Mouse (Mus musculus) hindbrain, embryonic 15.5 days (tissue): ENCODE results near the gene Ifne. TPM values are rescaled to one million over a fixed set of nuclear protein-coding genes. Genes with fewer than 3 reads are reported as not detected.

ENCODE experiments used
- ATAC-seq: fragments of 200-750 bp; cut with Nextera tagmentation; 2 replicates; pipeline ENCODE4 v1.8.0; 2017; ENCODE audit warnings: low read depth, moderate number of reproducible peaks, moderate TSS enrichment; ENCODE audit not compliant: low FRiP score
- H3K27ac ChIP-seq: fragments of 300-500 bp; sonication (generic); replicated peaks from 2 replicates; pipeline ENCODE4 v1.5.1; 2015; ENCODE audit warnings: mild to moderate bottlenecking, inconsistent platforms
- H3K27me3 ChIP-seq: fragments of 300-500 bp; sonication (generic); 2 replicates; pipeline ENCODE4 v1.6.1; 2015; ENCODE audit warnings: control low read depth, inconsistent platforms
- H3K36me3 ChIP-seq: fragments of 300-500 bp; sonication (generic); 2 replicates; pipeline ENCODE4 v1.6.1; 2015; ENCODE audit warnings: control low read depth, inconsistent platforms
- H3K4me1 ChIP-seq: fragments of 300-500 bp; sonication (generic); replicated peaks from 2 replicates; pipeline ENCODE4 v1.6.1; 2015; ENCODE audit warnings: control low read depth, inconsistent platforms
- H3K4me2 ChIP-seq: fragments of 300-500 bp; sonication (generic); 2 replicates; pipeline ENCODE4 v1.6.1; 2015; ENCODE audit warnings: moderate library complexity, mild to moderate bottlenecking, inconsistent platforms
- H3K4me3 ChIP-seq: fragments of 300-500 bp; sonication (generic); 2 replicates; pipeline ENCODE4 v1.5.1; 2015; ENCODE audit warnings: mild to moderate bottlenecking, inconsistent platforms
- H3K9ac ChIP-seq: fragments of 300-500 bp; sonication (generic); 2 replicates; pipeline ENCODE4 v1.6.1; 2015; ENCODE audit warnings: inconsistent platforms
- H3K9me3 ChIP-seq: fragments of 300-500 bp; sonication (generic); 2 replicates; pipeline ENCODE4 v1.6.1; 2016; ENCODE audit warnings: control low read depth, inconsistent platforms
- WGBS: fragments of 180-500 bp; shearing (Covaris S2); methylation state at CpG from one replicate; pipeline ENCODE4 v1.1.7; 2015; 5-methylcytosine and 5-hydroxymethylcytosine counted together
- polyA plus RNA-seq: library from polyadenylated mRNA; unstranded; fragments of >200 nt; fragmentation: Nextera tagmentation; extraction: Ambion mirVana; gene quantifications from 2 replicates; pipeline ENCODE4 v1.2.1, GENCODE M21; 2015

The Ifne gene
- polyA plus RNA-seq, result not detected in 2 replicates

DNA sequence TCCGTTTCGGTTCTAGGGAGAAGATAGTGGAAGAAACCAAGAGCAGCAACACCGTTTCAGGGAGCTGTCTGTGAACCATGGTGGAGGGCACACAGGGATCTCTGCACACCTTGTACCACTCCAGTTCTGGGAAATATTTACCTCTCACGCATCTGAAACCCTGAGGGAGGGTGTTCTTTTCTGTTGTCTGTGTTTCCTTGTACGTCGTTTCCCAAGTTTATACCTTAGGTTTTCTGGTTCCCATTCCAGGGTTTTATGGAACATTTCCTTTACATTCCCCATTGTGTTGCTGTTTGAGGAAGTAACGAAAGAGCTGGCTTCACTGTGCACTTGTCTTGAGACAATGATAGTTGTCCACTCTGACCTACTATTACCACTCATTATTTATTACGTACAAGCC, at the start of gene Ifne:
Ifne (minus strand) TSS at position 101 of the 400 bp plus-strand sequence.
- H3K9ac ChIP-seq, result no peak within 1 kb of the TSS
- no peak within 1 kb of the TSS for H3K27ac ChIP-seq
- H3K27me3 ChIP-seq, result no peaks in the 10 kb centered on the region
- no peaks in the 10 kb centered on the region for H3K4me1 ChIP-seq
- H3K4me2 ChIP-seq, result no peak within 1 kb of the TSS
- H3K4me3 ChIP-seq, result no peak within 1 kb of the TSS
- WGBS, result 87% methylated on average over 8 of the region's 8 CpGs
- no peaks in the 10 kb centered on the region for H3K36me3 ChIP-seq
- ATAC-seq, result no peak
- H3K9me3 ChIP-seq, result no peaks in the 10 kb centered on the region

DNA sequence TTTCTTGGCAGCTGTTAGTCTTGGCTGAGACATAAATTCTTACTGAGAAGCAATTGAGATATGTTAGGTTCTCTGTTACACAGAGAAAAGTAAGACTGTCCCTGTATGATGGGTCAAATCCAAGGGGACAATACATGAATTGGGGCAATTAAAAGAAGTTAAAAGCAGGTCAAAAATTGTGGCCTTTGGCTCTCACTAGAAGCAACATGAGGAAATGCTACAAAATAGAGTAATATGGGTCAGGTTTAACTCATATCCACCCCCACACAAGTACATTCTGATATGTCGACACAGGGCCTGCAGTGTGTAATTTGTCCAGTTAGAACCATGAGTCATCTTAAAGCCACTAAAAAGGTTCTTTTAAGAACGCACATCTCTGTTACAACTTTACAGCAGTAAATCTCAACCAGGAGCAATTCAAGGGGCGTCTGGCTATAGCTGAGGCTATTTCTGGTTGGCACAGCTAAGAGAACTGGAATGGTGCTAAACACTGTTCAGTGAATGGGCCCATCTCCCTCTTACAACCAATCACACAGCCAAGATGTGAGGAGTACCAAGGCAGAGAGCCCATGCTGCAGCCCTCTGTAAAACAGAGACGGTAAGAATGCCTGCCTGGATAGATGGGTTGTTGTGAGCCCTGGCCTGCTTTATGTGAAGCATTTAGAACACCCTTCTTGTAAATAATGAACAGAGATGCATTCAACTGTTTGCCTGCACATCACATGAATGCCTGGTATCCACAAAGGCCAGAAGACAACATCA, 48.5 kb upstream of the Ifne start:
- Histone ChIP-seq H3K36me3 (no peaks in the 10 kb centered on the region), H3K9ac (no peak overlapping the region), H3K4me3 (no peak overlapping the region), H3K9me3 (no peaks in the 10 kb centered on the region), H3K4me2 (no peak overlapping the region), H3K27me3 (no peaks in the 10 kb centered on the region), H3K27ac (no peak overlapping the region), H3K4me1 (no peaks in the 10 kb centered on the region)
- 88% methylated on average over 4 of the region's 4 CpGs for WGBS
- no peak for ATAC-seq

- H3K27me3 ChIP-seq, result no peaks in the 10 kb centered on the region
- H3K9me3 ChIP-seq, result no peaks in the 10 kb centered on the region
- H3K4me2 ChIP-seq, result no peak overlapping the region
- WGBS, result 97% methylated on average over 2 of the region's 2 CpGs
- no peak overlapping the region for H3K9ac ChIP-seq
- no peak for ATAC-seq
- H3K27ac ChIP-seq, result no peak overlapping the region
- H3K4me3 ChIP-seq, result no peak overlapping the region
- no peaks in the 10 kb centered on the region for H3K36me3 ChIP-seq
- H3K4me1 ChIP-seq, result no peaks in the 10 kb centered on the region
Measured at GRCm38 (mm10) chr4:88927850-88928249, 47.8 kb upstream of the Ifne start.

DNA sequence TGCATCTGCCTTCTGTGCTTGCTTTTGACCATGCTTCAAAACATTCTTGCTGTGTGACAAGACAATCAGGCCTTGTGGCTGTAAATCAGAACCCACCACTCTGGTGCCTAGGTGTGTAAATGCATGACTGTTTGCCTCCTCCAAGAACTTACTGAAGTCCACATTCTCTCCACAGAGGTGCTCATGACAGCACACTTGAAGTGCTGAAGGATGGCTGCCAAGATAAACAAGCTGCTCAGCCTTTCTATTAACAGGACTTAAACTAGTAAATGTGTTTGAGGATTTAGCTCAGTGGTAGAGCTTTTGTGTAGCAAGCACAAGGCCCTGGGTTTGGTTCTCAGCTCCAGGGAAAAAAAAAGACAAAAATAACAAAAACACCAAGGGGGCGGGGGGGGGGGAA, 46.6 kb upstream of the Ifne start:
- Histone ChIP-seq H3K4me2 (no peak overlapping the region), H3K9me3 (no peaks in the 10 kb centered on the region), H3K9ac (no peak overlapping the region), H3K4me3 (no peak overlapping the region), H3K27me3 (no peaks in the 10 kb centered on the region), H3K36me3 (no peaks in the 10 kb centered on the region), H3K27ac (no peak overlapping the region), H3K4me1 (no peaks in the 10 kb centered on the region)
- ATAC-seq, result no peak
- WGBS, result 75% methylated on average over 1 of the region's 1 CpGs

DNA sequence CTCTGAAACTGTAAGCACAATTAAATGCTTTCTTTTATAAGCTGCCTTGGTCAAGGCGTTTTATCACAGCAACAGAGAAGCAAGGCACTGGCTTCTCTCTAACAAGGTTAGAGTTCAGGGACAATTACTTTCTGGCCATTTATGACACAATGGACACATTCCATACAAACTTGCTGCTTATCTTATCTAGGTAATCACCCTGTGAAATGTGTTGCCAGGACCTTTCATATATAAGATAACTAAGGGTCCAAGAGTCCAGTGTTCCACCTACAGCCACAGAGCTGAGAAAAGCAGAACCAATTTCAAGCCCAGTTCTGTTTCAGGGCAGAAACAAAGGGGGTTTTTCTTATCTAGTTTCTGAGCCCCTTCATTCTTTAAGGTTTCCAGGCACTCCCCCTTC, 46.1 kb upstream of the Ifne start:
- H3K36me3 ChIP-seq, result no peaks in the 10 kb centered on the region
- no peak for ATAC-seq
- no peak overlapping the region for H3K27ac ChIP-seq
- no peak overlapping the region for H3K4me2 ChIP-seq
- no peaks in the 10 kb centered on the region for H3K27me3 ChIP-seq
- H3K9ac ChIP-seq, result no peak overlapping the region
- no peaks in the 10 kb centered on the region for H3K4me1 ChIP-seq
- no peak overlapping the region for H3K4me3 ChIP-seq
- WGBS, result 98% methylated on average over 1 of the region's 1 CpGs
- H3K9me3 ChIP-seq, result no peaks in the 10 kb centered on the region

DNA sequence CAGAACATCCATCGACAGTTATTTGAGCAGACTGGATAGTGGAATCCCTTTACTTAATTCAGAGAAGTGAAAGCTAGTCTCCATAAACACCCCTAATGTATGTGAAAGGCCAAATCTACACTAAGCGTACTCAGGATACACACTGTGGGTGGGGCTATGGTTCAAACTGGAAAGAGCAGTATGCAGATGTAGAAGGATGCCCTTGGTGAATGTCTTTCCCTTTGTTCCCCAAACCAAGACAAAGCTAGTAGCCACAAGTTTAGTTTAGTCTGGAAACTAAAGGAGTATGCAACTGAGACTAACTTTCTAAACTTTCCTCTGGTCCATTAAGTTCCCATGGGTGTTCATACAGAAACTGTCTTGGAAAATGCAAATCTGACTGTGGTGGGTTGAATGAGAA, 45.5 kb upstream of the Ifne start:
- Histone ChIP-seq H3K4me3 (no peak overlapping the region), H3K9ac (no peak overlapping the region), H3K27ac (no peak overlapping the region), H3K36me3 (no peaks in the 10 kb centered on the region), H3K4me1 (no peaks in the 10 kb centered on the region), H3K27me3 (no peaks in the 10 kb centered on the region), H3K9me3 (no peaks in the 10 kb centered on the region), H3K4me2 (no peak overlapping the region)
- WGBS, result 95% methylated on average over 2 of the region's 2 CpGs
- no peak for ATAC-seq

GRCm38 (mm10) chr4:88921280-88921679, 41.3 kb upstream of the Ifne start:
- Histone ChIP-seq H3K36me3 (no peaks in the 10 kb centered on the region), H3K27me3 (no peaks in the 10 kb centered on the region), H3K27ac (no peak overlapping the region), H3K4me1 (no peaks in the 10 kb centered on the region), H3K9me3 (no peaks in the 10 kb centered on the region), H3K4me3 (no peak overlapping the region), H3K9ac (no peak overlapping the region), H3K4me2 (no peak overlapping the region)
- ATAC-seq, result no peak
- 91% methylated on average over 5 of the region's 5 CpGs for WGBS

DNA sequence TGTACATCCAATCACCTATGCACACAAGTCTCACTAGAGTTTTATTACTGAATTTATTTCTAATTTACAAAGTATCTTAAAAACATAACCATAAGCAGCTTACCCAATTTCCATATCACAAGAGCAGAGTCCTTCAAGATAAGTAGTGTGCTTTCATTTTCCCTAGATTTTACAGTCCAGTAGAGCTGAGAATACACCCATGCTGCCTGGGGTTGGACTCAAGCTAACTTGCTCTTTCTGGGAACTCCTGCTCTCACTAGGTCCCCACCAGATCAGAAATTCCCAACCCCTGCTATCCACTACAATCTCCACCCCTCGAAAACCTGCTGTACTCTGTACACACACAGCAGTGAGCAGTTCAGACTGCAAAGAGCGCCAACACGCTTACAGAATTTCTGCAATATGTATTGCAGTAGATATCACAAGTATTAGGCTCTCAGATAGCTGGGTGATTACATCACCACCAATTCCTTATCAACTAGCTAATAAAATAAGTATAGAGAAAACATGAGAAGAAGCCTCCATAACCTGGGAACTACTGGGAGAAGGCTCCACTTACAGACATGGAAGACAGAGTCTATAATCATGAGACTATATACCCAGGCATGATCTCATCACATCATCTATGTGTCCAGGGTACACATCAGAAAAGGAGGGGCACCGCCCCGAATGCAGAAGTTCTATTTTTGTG, 37.9 kb upstream of the Ifne start:
- 95% methylated on average over 5 of the region's 5 CpGs for WGBS
- no peak for ATAC-seq
- no peaks in the 10 kb centered on the region for H3K36me3 ChIP-seq

GRCm38 (mm10) chr4:88916306-88916705, 36.3 kb upstream of the Ifne start:
- ATAC-seq, result no peak
- H3K9ac ChIP-seq, result no peak overlapping the region
- no peak overlapping the region for H3K4me3 ChIP-seq
- no peaks in the 10 kb centered on the region for H3K9me3 ChIP-seq
- no peak overlapping the region for H3K27ac ChIP-seq
- WGBS, result 80% methylated on average over 4 of the region's 4 CpGs
- H3K36me3 ChIP-seq, result no peaks in the 10 kb centered on the region
- no peaks in the 10 kb centered on the region for H3K4me1 ChIP-seq
- no peak overlapping the region for H3K4me2 ChIP-seq
- no peaks in the 10 kb centered on the region for H3K27me3 ChIP-seq

More for the DNA sequence above, 37.9 kb upstream of the Ifne start:
- Histone ChIP-seq H3K27ac (no peak overlapping the region), H3K9ac (no peak overlapping the region), H3K4me1 (no peaks in the 10 kb centered on the region), H3K4me3 (no peak overlapping the region), H3K27me3 (no peaks in the 10 kb centered on the region), H3K4me2 (no peak overlapping the region), H3K9me3 (no peaks in the 10 kb centered on the region)

DNA sequence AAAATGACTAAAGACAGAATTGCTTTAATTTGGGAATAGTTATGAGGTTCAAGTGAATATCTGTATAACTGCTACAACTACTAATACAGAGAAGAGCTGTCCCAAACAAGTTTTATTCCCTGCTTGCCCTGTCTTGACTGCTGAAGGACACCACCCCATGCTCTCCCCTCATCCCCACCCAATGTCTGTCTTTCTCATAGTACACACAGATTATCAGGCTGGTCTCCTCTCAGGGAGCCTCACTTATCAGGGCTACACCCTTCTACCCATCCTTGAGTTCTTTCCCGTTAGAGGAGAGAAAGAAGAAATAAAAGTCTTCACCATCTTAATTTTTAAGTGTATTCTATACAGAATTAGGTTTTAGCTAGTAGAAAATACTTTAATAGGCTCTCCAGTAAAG, 34.0 kb upstream of the Ifne start:
- Histone ChIP-seq H3K36me3 (no peaks in the 10 kb centered on the region), H3K27ac (no peak overlapping the region), H3K27me3 (no peaks in the 10 kb centered on the region), H3K9me3 (no peaks in the 10 kb centered on the region), H3K4me3 (no peak overlapping the region), H3K4me2 (no peak overlapping the region), H3K4me1 (no peaks in the 10 kb centered on the region), H3K9ac (no peak overlapping the region)
- no peak for ATAC-seq
- 93% methylated on average over 1 of the region's 1 CpGs for WGBS

- no peaks in the 10 kb centered on the region for H3K9me3 ChIP-seq
- H3K27me3 ChIP-seq, result no peaks in the 10 kb centered on the region
- no peaks in the 10 kb centered on the region for H3K4me1 ChIP-seq
- 94% methylated on average over 2 of the region's 2 CpGs for WGBS
- ATAC-seq, result no peak
- H3K27ac ChIP-seq, result no peak overlapping the region
- H3K4me2 ChIP-seq, result no peak overlapping the region
- H3K9ac ChIP-seq, result no peak overlapping the region
- no peak overlapping the region for H3K4me3 ChIP-seq
- H3K36me3 ChIP-seq, result no peaks in the 10 kb centered on the region
Measured at GRCm38 (mm10) chr4:88912882-88913281, 32.9 kb upstream of the Ifne start.

GRCm38 (mm10) chr4:88912187-88912586, 32.2 kb upstream of the Ifne start:
- Histone ChIP-seq H3K4me2 (no peak overlapping the region), H3K4me1 (no peaks in the 10 kb centered on the region), H3K27ac (no peak overlapping the region), H3K27me3 (no peaks in the 10 kb centered on the region), H3K4me3 (no peak overlapping the region), H3K9me3 (no peaks in the 10 kb centered on the region), H3K36me3 (no peaks in the 10 kb centered on the region), H3K9ac (no peak overlapping the region)
- no peak for ATAC-seq
- 74% methylated on average over 9 of the region's 9 CpGs for WGBS
